Mouse (Mus musculus) liver, adult 2 months (tissue): ENCODE measurements around the gene Shank2. TPM values are rescaled to one million over a fixed set of nuclear protein-coding genes. Genes with fewer than 3 reads are reported as not detected.

Experiments
- DNase-seq: peaks from one replicate; pipeline ENCODE4 v3.0.0-alpha.2; 2011; ENCODE audit warnings: low read depth, low spot score; ENCODE audit errors: extremely low read depth
- H3K27ac ChIP-seq: fragments of 200-500 bp; replicated peaks from 2 replicates; pipeline ENCODE4 v1.5.1; 2012; ENCODE audit warnings: low read depth, mild to moderate bottlenecking, control low read depth, inconsistent platforms, low read length; ENCODE audit not compliant: insufficient read depth
- H3K27me3 ChIP-seq: fragments of 200-500 bp; 2 replicates; pipeline ENCODE4 v1.6.1; 2012; ENCODE audit warnings: mild to moderate bottlenecking, moderate library complexity, low read length, inconsistent platforms; ENCODE audit not compliant: control insufficient read depth, insufficient read depth
- H3K36me3 ChIP-seq: fragments of 200-500 bp; 2 replicates; pipeline ENCODE4 v1.6.1; 2012; ENCODE audit warnings: low read length, inconsistent platforms; ENCODE audit not compliant: control insufficient read depth, insufficient read depth
- H3K4me1 ChIP-seq: fragments of 200-500 bp; 2 replicates; pipeline ENCODE4 v1.6.1; 2011; ENCODE audit warnings: low read length; ENCODE audit not compliant: control insufficient read depth, insufficient read depth
- H3K4me3 ChIP-seq: fragments of 200-500 bp; 2 replicates; pipeline ENCODE4 v1.5.1; 2011; ENCODE audit warnings: low read depth, mild to moderate bottlenecking, control low read depth, low read length, moderate library complexity; ENCODE audit not compliant: insufficient read depth
- H3K79me2 ChIP-seq: fragments of 200-500 bp; 2 replicates; pipeline ENCODE4 v1.6.1; 2012; ENCODE audit warnings: inconsistent platforms, mild to moderate bottlenecking, low read length, moderate library complexity; ENCODE audit not compliant: control insufficient read depth, insufficient read depth
- H3K9ac ChIP-seq: fragments of 200-500 bp; 2 replicates; pipeline ENCODE4 v1.6.1; 2012; ENCODE audit warnings: low read depth, mild to moderate bottlenecking, control low read depth, inconsistent platforms, low read length
- CTCF ChIP-seq: fragments of 200-500 bp; IDR thresholded peaks from 2 replicates; pipeline ENCODE4 v1.5.1; 2011; ENCODE audit warnings: low read depth, low read length, control low read depth
- POLR2A ChIP-seq: fragments of 200-500 bp; IDR thresholded peaks from 2 replicates; pipeline ENCODE4 v1.6.1; 2011; ENCODE audit warnings: low read length, control low read depth; ENCODE audit not compliant: insufficient read depth; ENCODE audit errors: extremely low read depth
- WGBS: fragments of 180-500 bp; shearing (Covaris S2); methylation state at CpG from one replicate; pipeline ENCODE4 v1.1.7; 2018; 5-methylcytosine and 5-hydroxymethylcytosine counted together
- polyA plus RNA-seq: library from polyadenylated mRNA; depleted of rRNA; stranded (reverse); fragments of >200 nt; gene quantifications from 2 replicates; pipeline ENCODE4 v1.2.3, GENCODE M21; 2012
- total RNA-seq: library from RNA; depleted of rRNA; stranded (reverse); fragments of >200 nt; gene quantifications from 2 replicates; pipeline ENCODE4 v1.2.3, GENCODE M21; 2014

Shank2 gene
- total and polyA plus RNA-seq, 2 experiments, result 4.1 to 6.6 TPM

DNA sequence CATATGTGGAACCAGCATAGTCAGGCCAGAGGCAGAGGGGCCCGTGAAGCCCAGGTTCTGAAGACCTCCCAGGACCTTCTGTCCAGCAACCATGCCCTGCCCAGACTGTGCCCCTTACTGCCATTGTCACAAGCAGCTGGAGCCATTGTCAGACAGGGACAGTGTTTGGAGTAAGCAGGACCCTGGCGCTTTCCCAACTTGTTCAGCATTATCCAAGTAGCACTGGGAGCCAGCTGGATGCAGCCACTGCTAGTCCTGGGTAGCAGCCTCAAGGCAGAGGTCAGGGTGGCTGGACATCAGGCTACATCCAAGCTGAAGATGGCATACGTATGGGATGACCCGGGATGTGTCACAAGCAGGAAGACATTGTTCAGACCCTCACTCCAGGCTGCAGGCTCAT lies 187.7 kb downstream of the Shank2 start:
- no peak overlapping the region for H3K27ac ChIP-seq
- H3K27me3 ChIP-seq, result no peaks in the 10 kb centered on the region
- H3K36me3 ChIP-seq, result peaks cover 4% of the 10 kb centered on the region; the same call in 1 of the 2 replicates
- no peak for TF ChIP-seq CTCF
- TF ChIP-seq POLR2A, result no peak
- H3K4me3 ChIP-seq, result no peak overlapping the region
- H3K9ac ChIP-seq, result no peak overlapping the region
- H3K4me1 ChIP-seq, result no peaks in the 10 kb centered on the region
- peak; percentile 19 for DNase-seq
- WGBS, result 81% methylated on average over 4 of the region's 4 CpGs
- H3K79me2 ChIP-seq, result no peaks in the 10 kb centered on the region

DNA sequence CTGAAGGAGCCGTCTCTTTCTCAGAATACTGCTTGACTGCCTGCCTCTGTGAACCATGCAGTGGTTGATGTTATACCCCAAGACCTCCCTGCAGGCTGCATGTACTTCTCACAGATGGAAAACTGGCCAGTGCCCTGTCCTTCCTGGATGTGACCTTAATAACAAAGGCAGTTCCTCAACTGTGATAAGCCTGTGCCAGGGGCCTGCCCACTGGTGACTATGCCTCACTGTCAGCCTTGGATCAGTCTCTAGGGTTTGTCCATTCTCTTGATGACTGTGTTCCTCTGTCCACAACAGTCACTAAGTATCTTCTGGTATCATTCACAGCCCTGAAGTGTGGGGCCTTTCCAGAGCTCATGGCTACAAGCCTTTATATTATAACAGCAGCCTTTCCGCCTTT lies 196.8 kb downstream of the Shank2 start:
- Histone ChIP-seq H3K4me1 (no peaks in the 10 kb centered on the region), H3K79me2 (no peaks in the 10 kb centered on the region), H3K27me3 (no peaks in the 10 kb centered on the region), H3K36me3 (no peaks in the 10 kb centered on the region; the same call in 1 of the 2 replicates), H3K9ac (no peak overlapping the region), H3K4me3 (no peak overlapping the region), H3K27ac (no peak overlapping the region)
- 91% methylated on average over 2 of the region's 2 CpGs for WGBS
- TF ChIP-seq CTCF (no peak), POLR2A (no peak)
- no peak for DNase-seq

DNA sequence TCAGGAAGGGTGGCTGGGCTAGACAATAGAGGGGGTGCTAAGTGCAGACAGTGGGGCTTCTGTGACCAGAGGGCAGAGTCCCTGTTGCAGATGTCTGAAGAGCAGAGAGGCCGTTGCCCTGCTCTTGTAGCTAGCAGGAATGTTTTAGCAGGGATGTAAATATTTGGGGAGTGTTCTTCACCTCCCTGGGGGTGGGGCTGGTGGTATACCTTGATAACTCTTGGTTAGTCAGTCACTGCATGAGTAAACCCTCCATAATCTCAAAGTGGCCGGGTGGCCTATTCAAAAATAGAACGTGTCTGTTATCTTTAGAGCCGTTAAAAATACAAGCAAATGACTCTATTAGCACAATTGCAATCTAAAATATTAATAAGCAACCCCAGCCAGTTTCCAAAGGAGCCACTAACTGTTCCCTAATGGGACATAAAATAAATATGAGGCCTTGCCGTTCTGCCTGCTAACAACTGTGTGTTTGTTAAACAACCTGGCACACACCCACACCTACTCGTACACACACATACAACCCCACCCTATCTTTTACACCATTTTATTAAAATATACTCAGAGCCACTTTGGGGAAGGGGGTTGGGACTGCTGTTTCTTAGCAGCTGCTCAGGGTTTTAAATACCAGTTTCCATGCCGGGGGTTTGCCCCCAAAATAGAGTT lies 200.4 kb downstream of the Shank2 start:
- DNase-seq, result no peak
- 55% methylated on average over 7 of the region's 7 CpGs for WGBS
- no peak overlapping the region for H3K27ac ChIP-seq
- no peaks in the 10 kb centered on the region for H3K36me3 ChIP-seq
- no peak overlapping the region for H3K9ac ChIP-seq
- TF ChIP-seq CTCF (no peak), POLR2A (no peak)
- no peak overlapping the region for H3K4me3 ChIP-seq
- H3K79me2 ChIP-seq, result no peaks in the 10 kb centered on the region
- H3K4me1 ChIP-seq, result no peaks in the 10 kb centered on the region
- H3K27me3 ChIP-seq, result no peaks in the 10 kb centered on the region

DNA sequence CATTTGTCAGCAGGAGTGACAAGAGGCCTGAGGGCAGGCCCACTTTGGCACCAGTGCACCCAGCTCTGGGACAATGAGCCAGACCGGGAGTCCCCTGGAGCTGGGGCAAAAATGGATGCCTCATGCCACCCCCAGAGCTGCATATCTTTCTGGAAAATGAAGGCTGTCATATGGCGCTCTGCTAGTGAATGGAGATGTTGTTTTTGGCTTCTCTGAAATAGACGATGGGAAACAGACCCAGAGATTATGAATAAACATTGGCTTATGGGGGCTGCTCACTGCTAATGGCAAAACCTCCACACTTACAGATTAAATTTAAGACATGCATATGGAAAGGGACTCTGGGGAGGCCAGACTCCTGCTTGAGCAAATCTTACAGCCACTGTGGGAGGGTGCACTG lies 202.6 kb downstream of the Shank2 start:
- TF ChIP-seq POLR2A, result no peak
- no peak for TF ChIP-seq CTCF
- Histone ChIP-seq H3K4me3 (no peak overlapping the region), H3K27me3 (no peaks in the 10 kb centered on the region), H3K9ac (no peak overlapping the region), H3K27ac (no peak overlapping the region), H3K4me1 (no peaks in the 10 kb centered on the region), H3K79me2 (no peaks in the 10 kb centered on the region), H3K36me3 (no peaks in the 10 kb centered on the region)
- DNase-seq, result no peak
- 80% methylated on average over 3 of the region's 3 CpGs for WGBS

DNA sequence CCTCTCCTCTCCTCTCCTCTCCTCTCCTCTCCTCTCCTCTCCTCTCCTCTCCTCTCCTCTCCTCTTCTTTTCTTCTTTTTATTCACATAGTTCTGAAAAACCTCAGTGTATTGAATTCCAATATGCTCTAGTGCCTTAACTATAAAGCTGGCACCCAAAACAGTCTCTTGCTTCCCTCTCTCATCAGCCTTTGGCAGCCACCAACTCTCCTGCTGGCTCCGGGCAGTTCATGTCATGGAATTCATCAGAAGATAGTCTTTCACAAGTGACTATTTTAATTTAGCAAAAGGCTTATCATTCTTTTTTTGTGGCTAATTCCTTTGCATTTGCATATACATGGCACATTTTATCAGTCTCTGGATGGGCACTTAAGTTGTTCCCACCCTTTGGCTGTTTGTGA lies 203.4 kb downstream of the Shank2 start:
- Histone ChIP-seq H3K4me1 (no peaks in the 10 kb centered on the region), H3K27me3 (no peaks in the 10 kb centered on the region), H3K9ac (no peak overlapping the region), H3K79me2 (no peaks in the 10 kb centered on the region), H3K36me3 (no peaks in the 10 kb centered on the region), H3K4me3 (no peak overlapping the region), H3K27ac (no peak overlapping the region)
- DNase-seq, result no peak
- WGBS, result 78% methylated on average over 1 of the region's 1 CpGs
- TF ChIP-seq POLR2A, result no peak
- TF ChIP-seq CTCF, result no peak

GRCm38 (mm10) chr7:144205837-144206236 lies 204.1 kb downstream of the Shank2 start:
- no peaks in the 10 kb centered on the region for H3K4me1 ChIP-seq
- WGBS, result 69% methylated on average over 3 of the region's 3 CpGs
- H3K36me3 ChIP-seq, result no peaks in the 10 kb centered on the region
- TF ChIP-seq POLR2A, result no peak
- TF ChIP-seq CTCF, result no peak
- no peaks in the 10 kb centered on the region for H3K79me2 ChIP-seq
- H3K9ac ChIP-seq, result no peak overlapping the region
- H3K27me3 ChIP-seq, result no peaks in the 10 kb centered on the region
- H3K4me3 ChIP-seq, result no peak overlapping the region
- no peak for DNase-seq
- H3K27ac ChIP-seq, result no peak overlapping the region
